Mouse (Mus musculus): ENCODE measurements around the gene Anapc7. TPM values are rescaled to one million over a fixed set of nuclear protein-coding genes. Genes with fewer than 3 reads are reported as not detected.

Gene Anapc7
- 10 to 100 TPM; 32.1 to 40.0 TPM for total RNA-seq (2021)
- long read RNA-seq, experiment 1, transcript Anapc7-201 (11 exons, 2,751 nt) = major isoform, 27 of 37 reads
- long read RNA-seq, experiment 1, partial matches to known transcripts = 7 of 37 reads
- long read RNA-seq, experiment 1, other reads (novel, unspliced or antisense) = 3 of 37 reads
- long read RNA-seq, experiment 2, transcript Anapc7-201 (11 exons, 2,751 nt) = major isoform, 31 of 37 reads
- long read RNA-seq, experiment 2, partial matches to known transcripts = 5 of 37 reads
- long read RNA-seq, experiment 2, other reads (novel, unspliced or antisense) = 0 of 37 reads

DNA sequence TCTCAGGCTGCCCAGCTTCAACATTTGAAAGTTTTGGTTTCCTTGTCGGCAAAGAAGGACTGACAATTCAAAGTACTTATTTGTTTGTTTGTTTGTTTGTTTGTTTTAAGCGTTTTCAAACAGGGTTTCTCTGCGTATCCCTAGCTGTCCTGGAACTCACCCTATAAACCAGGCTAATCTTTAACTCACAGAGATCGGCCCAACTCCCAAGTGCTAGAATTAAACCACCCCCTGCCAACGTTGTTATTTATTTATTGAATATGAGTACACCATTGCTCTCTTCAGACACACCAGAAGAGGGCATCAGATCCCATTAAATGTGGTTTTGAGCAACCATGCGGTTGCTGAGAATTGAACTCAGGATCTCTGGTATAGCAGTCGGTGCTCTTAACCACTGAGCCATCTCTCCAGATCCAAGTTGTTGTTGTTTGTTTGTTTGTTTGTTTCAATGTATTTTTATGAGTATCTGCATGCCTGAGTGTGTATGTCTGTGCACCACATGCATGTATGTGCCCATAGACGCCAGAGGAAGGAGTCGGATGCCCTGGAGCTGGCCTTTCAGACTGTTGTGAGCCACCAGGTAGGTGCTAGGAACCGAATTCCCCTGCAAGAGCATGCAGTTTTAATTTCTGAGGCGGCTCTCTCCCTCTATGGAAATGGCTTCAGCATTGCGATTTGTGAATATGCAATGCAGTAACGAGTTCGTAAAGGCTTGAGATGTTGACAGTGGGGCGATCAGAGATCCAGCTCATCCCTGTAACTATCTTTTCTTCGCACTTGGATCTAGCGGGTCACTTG lies at the start of gene Anapc7:
Anapc7 (plus strand) TSS at position 423 of the 798 bp plus-strand sequence.
- DNase-seq (ENCODE audit: low spot score in 2 of 2) = no peak

DNA sequence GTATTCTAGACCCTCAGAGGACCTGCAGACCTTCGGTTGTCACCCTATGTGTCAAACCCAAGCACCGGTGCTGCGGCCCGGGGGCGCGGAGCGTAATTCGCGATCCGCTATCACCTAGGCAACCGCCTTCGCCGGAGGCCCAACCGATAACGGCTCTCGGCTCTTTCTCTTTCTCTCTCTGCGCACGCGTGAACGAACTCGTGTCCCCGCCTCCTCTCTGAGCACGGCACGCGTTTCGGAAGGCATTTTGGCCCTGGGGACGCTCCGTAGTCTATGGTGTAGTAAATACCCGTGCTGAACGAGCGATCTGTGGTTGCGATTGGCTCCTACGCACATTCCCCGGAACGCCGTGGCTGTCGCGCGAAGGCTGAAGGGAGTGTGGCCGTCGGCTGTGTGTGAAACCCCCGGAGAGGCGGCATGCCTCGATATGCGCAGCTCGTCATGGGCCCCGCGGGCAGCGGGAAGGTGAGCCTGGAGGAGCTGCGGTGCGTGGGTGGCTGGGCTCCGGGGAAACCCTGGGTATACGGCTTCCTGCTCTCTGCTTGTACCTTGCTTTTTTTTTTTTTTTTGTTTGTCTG lies 49.2 kb upstream of the Anapc7 start, which contains the start of gene Fam216a:
Fam216a (minus strand) TSS at position 173 of the 578 bp plus-strand sequence.
- peak; percentile 98 to 100 for DNase-seq (ENCODE audit: low spot score in 2 of 2)

DNA sequence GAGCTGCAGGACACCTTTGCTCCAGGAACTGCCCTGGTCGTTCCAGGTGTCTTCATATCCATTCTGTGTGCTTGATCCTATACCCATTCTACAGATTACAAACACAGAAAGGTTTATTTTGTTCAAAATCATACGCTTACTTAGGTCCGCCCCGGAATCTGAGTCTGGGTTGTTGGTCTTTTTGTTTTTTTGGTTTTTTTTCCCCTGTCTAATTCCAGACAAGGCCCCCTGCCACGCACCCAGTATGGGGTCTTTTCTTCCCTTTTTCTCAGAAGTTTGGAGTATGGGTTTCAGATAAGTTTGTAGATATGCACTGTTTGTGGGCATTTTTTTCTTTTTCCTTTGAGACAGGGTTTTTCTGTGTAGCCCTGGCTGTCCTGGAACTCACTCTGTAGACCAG lies 48.6 kb upstream of the Anapc7 start:
- DNase-seq (ENCODE audit: low spot score in 2 of 2) = no peak

DNA sequence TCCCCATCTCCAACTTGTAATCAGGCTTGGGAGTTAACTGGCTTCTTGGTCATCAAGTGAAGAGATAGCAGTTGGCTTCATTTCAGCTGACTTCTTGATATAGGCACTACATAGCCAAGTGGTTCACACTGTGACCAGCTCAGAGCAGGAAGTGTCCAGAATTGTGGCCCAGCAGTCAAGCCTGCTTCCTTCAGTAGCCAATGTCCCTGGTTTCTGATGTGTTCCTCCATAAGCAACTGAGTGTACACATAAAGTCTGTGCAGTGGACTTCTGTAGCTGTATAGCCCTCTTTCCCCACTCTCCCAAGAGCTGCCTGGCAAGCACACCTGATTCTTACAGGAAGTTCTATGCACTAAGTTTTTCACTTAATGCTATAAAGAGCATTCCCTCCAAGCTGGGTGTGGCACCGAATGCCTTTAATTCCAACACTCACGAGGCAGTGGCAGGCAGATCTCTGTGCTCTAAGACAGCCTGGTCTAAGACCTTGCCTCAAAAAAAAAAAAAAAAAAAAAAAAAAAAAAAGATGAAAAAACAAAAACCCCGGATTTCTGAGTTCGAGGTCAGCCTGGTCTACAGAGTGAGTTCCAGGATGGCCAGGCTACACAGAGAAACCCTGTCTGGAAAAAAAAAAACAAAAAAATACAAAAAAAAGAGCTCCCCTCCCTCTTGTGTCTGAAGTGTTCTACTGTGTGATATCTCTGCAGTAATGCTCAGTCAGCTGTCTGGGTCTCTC lies 44.2 kb upstream of the Anapc7 start:
- no peak for DNase-seq (ENCODE audit: low spot score in 2 of 2)

DNA sequence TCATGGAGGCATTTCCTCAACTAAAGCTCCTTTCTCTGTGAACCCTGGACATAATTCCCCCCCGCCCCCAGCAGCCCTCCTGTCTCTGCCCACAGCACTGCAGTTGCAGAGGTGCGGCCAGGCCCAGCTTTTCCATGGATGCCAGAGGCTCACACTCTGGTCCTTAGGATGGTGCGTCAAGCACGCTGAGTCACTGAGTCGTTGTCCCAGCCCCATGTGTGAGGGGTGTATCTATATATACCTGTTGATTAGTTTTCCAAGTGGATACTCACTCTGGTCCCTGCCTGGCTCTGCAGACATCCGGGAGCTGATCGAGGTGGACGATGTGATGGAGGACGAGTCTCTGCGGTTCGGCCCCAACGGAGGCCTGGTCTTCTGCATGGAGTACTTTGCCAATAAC lies 43.3 kb upstream of the Anapc7 start:
- DNase-seq (ENCODE audit: low spot score in 2 of 2) = no peak

DNA sequence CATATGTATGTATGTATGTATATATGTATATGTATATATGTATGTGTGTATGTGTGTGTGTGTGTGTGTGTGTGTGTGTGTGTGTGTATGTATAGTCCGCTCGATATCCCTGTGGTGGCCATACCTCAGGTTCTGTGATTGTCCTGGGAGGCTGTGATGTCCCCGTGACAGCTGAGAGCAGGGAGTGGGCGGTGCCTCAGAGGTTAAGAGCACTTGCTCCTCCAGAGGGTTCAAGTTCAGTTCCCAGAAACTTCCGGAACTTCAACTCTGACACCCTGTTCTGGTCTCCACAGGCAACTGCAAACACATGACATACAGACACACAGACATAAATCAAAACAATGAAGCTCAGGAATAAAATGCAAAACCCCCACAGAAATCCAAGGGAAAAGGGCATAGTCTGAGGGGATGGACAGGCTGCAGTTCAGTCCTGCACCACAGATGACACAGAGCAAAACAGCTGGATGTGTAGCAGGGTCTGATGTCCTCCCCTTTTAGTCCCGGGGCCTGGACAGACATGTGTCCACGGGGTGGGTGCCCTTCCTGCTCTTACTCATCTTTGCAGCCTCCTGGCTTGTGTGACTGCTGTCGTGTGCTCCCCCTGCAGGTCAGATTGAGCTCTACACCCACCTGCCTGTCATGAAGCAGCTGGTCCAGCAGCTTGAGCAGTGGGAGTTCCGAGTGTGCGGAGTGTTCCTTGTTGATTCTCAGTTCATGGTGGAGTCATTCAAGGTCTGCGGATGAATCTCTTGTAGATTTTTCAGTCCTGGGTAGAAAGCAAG lies 41.9 kb upstream of the Anapc7 start:
- peak; percentile 42 to 61 for DNase-seq (ENCODE audit: low spot score in 2 of 2)

DNA sequence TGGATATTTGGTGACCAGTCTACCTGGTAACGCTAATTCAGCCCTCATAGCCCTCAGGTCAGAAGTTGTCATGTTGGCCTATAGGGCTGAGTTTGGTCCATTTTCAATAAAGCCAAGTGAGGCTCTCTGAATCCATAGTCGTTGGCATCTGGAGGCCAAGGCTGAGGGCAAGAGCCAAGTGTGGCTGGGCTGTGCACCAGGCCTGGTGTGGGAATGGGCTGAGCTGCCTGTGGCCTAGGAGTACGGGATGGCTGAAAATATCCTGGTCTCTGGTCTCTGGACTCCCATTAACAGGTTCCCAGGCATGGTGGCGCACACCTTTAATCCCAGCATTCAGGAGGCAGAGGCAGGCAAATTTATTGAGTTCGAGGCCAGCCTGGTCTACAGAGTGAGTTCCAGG lies 31.5 kb upstream of the Anapc7 start:
- no peak for DNase-seq (ENCODE audit: low spot score in 2 of 2)

DNA sequence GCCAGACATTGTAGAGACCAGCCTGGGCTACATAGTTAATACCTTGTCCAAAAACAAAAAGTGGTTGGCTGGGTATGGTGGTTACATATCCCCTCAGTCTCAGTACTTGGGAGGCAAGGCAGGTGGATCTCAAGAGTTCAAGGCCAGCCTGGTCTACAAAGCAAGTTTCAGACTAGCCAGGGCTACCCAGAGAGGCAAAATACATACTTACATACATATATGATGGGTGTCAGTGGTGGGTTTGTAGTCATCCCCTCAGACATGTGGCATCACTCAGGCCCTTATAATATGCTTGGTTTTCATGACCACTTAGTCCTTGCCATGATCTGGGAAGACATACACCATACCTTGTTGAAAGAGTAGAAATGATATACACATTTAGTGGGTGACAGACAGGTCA lies 30.8 kb upstream of the Anapc7 start:
- DNase-seq (ENCODE audit: low spot score in 2 of 2) = no peak

DNA sequence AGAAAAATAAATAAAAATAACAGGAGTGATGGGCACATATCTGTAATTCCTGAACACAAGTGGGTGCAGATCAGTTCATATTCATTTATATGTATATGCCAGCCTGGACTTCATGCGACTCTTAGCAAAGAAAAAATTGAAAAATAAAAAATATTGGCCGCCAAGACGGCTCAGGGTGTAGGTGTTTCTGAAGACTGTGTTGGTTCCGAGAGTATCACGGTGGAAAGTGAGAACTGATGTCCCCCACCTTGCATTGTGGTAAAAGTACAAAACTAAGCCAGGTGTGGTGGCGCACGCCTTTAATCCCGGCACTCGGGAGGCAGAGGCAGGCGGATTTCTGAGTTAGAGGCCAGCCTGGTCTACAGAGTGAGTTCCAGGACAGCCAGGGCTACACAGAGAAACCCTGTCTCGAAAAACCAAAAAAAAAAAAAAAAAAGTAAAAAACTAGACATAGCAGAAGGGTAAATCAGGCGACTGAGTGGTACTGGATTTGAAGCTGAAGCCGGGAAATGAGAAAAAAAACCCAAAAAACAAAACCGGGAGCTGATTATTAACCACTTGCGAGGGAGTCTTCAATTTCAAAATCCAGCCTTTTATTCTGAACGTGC lies 30.2 kb upstream of the Anapc7 start:
- DNase-seq (ENCODE audit: low spot score in 2 of 2) = no peak

DNA sequence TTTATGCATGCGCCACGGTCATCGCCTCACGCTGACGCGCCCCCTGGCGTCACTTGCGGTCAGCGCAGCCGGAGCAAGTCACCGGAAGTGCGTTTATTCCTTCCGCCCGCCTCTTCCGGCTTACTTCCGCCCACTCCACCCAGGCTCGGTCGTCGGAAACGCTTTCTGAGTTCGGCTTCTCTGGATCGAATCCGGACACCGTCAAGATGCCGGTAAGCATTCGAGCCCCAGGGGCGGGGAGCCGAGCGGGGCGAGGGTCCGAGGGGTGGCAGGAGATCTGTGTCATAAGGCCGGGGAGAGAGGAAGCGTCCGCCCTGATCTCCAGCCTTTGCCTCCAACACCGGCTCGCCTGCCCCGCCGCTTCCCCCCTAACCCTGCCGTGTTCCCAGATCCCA lies 29.7 kb upstream of the Anapc7 start, which contains the start of gene Arpc3:
Arpc3 (plus strand) TSS at position 93 of the 395 bp plus-strand sequence.
- peak; percentile 90 to 91 for DNase-seq (ENCODE audit: low spot score in 2 of 2)

DNA sequence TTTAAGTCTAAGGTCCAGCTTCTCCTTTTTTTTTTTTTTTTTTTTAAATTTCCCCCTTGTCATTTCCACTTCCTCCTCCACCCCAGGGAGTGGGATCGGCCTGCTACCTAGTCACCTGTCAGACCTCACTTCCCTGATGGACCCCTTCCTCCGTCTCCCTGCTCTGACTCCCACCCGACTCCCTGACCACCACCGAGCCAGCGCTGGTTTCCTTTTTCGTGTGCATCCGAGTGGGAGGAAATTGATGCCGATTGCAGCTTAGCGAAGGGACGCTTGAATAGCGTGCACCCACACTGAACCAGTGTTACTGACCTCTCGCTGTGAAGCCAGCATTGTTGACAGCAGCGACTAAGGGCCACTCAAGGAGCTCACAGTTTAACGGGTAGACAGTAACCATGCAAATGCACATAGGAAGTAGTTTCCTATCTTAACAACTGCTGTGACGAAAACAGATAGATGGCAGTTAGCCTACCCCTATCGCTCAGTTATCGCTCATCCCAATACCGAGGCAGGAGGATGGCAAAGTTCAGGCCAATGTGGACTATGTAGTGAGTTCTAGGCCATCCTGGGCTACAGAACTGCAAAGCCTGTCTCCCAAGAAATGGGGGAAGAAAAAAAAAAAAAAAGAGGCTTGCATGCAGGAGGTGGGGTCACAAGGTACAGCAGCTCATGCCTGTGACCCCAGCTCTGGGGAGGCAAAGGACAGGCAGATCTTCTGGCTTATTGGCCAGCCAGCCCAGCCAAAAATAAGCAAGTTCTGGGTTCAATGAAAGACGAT lies 29.1 kb upstream of the Anapc7 start:
- no peak for DNase-seq (ENCODE audit: low spot score in 2 of 2)

DNA sequence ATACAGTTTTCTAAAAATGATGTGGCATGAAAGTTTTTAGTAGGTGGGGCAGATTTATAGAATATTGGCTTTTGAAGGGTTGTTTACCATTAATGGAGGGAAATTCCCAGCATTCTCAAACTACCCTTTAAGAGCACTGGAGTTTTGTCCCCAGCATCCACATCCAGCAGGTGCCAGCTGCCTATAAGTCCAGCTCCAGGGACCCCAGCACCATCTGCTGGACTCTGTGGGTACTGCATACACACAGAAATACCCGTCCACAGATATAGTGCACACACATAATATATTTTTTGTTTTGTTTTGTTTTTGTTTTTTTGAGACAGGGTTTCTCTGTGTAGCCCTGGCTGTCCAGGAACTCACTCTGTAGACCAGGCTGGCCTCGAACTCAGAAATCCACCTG lies 27.6 kb upstream of the Anapc7 start:
- DNase-seq (ENCODE audit: low spot score in 2 of 2) = peak; percentile 68

DNA sequence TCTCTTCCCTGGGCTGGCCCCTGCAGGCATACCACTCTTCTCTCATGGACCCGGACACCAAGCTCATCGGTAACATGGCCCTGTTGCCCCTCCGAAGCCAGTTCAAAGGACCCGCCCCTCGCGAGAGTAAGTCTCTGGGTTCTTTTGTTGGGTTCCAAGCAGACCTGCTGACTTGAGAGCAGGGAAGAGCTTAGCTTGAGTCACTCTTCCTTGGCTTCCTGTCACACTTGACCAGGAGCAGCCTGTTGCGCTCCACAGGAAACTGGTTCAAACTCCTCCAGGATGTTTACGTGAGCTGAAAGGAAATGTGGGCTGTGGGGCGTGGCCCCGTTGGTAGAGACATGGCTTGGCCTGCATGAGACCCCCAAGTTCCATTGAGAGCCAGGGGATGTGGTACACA lies 24.7 kb upstream of the Anapc7 start:
- no peak for DNase-seq (ENCODE audit: low spot score in 2 of 2)

DNA sequence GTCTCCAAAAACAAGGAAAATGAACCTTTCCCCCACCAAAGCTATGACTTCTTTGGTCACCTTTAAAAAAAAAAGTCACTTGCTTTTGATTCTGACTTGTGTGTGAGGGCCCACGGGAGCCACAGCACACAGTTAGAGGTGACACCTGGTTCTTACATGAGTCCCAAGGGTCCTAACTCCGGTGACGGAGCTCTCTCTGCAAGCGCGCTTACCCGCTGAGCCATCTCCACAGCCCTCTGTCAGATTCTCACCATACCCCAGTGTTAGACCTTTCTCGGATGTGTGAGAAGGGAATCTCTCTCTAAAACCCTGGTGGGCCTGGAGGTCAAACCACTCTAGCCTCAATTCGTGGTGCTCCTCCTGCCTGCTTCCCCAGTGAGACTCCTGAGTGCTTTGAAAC lies 24.0 kb upstream of the Anapc7 start:
- DNase-seq (ENCODE audit: low spot score in 2 of 2) = no peak

DNA sequence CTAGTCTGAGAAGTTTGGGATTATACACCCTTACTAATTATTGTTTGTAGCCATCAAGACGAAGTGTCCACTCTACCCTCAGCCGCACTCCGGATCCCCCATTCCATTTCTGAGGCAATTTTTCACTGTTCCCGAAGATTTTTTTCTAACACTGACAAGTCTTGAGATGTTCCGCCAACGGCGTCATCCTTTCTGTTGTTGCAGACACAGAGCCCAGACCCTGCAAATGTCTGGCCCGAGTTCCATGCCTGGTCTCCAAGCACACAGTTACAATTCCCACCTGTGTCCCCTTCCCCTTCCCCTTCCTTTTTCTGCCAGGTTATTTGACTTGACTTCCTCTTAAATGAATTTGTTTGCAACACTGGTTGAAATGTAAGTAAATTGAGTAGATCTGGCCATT lies 21.6 kb upstream of the Anapc7 start:
- DNase-seq (ENCODE audit: low spot score in 2 of 2) = no peak

DNA sequence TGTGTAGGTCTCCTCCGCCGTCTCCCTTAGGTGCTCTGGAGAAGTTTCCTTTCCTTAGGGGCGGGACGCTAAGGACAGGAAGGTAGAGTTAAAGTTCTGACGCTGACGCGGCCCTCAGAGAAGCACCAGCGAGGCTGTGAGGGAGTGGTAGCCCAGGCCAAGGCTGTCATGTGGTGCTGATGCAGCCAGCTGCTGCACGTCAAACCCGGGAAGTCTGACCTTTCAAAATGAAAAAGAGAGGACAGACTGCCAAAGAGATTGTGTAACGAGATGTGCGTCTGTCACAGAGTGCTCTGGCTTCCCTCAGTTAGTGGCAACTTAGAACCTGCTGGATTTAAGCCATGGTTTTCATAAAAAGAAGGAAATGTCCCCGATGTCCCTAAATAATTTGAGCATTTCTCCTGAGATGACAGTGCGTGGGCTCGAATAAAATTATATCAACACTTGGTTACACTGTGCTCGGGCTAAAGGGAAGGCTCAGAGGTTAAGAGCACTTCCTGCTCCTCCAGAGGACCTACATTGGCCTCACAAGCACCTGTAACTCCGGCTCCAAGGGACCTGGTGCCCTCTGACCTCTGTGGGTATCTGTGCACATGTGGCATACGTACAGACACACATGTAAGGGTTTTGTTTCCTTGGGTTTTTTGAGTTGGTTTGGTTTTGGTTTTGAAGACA lies 20.7 kb upstream of the Anapc7 start:
- no peak for DNase-seq (ENCODE audit: low spot score in 2 of 2)

DNA sequence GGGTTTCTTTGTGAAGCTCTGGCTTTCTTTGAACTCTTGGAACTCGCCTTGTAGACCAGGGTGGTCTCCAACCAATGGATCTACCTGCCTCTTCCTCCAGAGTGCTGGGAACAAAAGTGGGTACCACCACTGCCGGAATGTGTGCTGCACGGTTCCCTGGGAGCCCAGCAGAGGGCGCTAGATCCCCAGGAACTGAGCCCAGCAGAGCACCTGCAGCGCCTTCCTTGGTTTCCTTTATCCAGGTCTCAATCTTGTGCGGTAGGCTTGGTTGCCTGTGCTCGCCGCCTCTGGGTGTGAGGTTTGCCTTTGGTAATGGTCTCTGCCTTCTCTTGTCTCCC lies 20.2 kb upstream of the Anapc7 start:
- DNase-seq (ENCODE audit: low spot score in 2 of 2) = peak; percentile 35 to 67

DNA sequence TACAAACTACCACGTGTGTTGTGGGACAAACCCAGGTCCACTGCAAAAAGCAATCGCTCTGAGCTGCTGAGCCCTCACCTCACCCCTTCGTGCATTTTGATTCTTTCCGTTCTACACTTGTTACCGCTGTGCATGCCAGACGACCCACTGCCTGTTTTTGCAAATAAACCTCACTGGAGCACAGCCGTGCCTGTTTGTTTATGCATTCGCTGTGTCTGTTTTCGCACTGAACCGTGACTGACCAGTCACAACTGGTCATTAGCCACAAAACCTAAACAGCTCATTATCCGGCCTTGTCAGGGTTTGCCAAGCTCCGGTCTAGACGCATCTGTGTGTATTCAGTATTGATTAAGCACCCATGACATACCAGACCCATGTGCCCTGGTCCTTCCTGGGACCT lies 19.3 kb upstream of the Anapc7 start:
- no peak for DNase-seq (ENCODE audit: low spot score in 2 of 2)

DNA sequence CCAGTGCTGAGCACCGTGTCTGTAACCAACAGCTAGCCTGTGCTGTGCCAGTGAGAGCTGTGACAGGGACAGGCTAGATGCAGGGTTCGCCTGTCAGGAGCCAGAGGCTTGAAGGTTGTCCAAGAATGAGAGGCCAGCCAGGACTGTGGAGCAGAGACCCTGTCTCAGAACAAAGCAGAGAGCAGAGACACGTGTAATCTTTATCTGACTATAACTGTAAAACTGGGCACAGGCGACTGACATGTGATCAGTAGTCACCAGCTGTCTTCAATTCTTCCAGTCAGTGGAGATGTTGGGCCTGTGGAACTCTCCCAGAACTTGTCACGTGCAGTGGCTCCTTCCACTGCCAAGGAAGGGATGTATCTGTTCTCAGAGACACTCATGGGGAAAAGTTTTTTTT lies 18.7 kb upstream of the Anapc7 start:
- no peak for DNase-seq (ENCODE audit: low spot score in 2 of 2)

All from gastrocnemius, postnatal 4 days (tissue).